Mouse (Mus musculus) v-Abl transformed pro-B cells (cell line): Measurements from ENCODE around the gene Rbm4b.

Experiments used
- in situ Hi-C, 2 experiments: fragments of 400-800 bp; cut with MboI; formaldehyde crosslinking; loops; one replicate each; pipeline ENCODE4 v1.15.1; 2025; ENCODE audit not compliant: unreplicated experiment in 2 of 2

Rbm4b gene

GRCm38 (mm10) chr19:4756193-4756911, at the start of gene Rbm4b:
Rbm4b (plus strand) TSS chr19:4756497.
- in situ Hi-C loops, result loop anchor here (5.0 to 10.0 kb wide), 3 partner anchors 151 to 246 kb away; partner anchors contain the start of genes Bbs1 (in 1 of the 2) and Mrpl11 (in 1 of the 2)

- in situ Hi-C loops, result no loop called here
These were observed 47.5 kb upstream of the Rbm4b start for GRCm38 (mm10) chr19:4708765-4709164.

GRCm38 (mm10) chr19:4711098-4711600, 45.1 kb upstream of the Rbm4b start, which contains the start of gene Sptbn2:
Sptbn2 (plus strand) TSS chr19:4711167.
- in situ Hi-C loops, result no loop called here

GRCm38 (mm10) chr19:4711601-4712155, 44.6 kb upstream of the Rbm4b start:
- in situ Hi-C loops, result no loop called here

GRCm38 (mm10) chr19:4712156-4712780, 44.0 kb upstream of the Rbm4b start:
- in situ Hi-C loops, result no loop called here

- in situ Hi-C loops, result no loop called here
These were observed 43.3 kb upstream of the Rbm4b start for GRCm38 (mm10) chr19:4712781-4713526.

GRCm38 (mm10) chr19:4713886-4714285, 42.4 kb upstream of the Rbm4b start:
- in situ Hi-C loops, result no loop called here

GRCm38 (mm10) chr19:4716756-4717155, 39.5 kb upstream of the Rbm4b start:
- in situ Hi-C loops, result no loop called here

- in situ Hi-C loops, result no loop called here
These were observed 39.0 kb upstream of the Rbm4b start for GRCm38 (mm10) chr19:4717281-4717680.

- in situ Hi-C loops, result no loop called here
These were observed 37.6 kb upstream of the Rbm4b start for GRCm38 (mm10) chr19:4718716-4719115.

- in situ Hi-C loops, result no loop called here
These were observed 36.9 kb upstream of the Rbm4b start for GRCm38 (mm10) chr19:4719351-4719764.

GRCm38 (mm10) chr19:4720112-4720511, 36.2 kb upstream of the Rbm4b start:
- in situ Hi-C loops, result no loop called here

GRCm38 (mm10) chr19:4720671-4721244, 35.5 kb upstream of the Rbm4b start:
- in situ Hi-C loops, result no loop called here

GRCm38 (mm10) chr19:4729186-4729585, 27.1 kb upstream of the Rbm4b start:
- in situ Hi-C loops, result no loop called here

- in situ Hi-C loops, result no loop called here
These were observed 23.2 kb upstream of the Rbm4b start for GRCm38 (mm10) chr19:4733052-4733451.

GRCm38 (mm10) chr19:4737866-4738265, 18.4 kb upstream of the Rbm4b start:
- in situ Hi-C loops, result no loop called here

GRCm38 (mm10) chr19:4739053-4739452, 17.2 kb upstream of the Rbm4b start:
- in situ Hi-C loops, result no loop called here

GRCm38 (mm10) chr19:4739762-4740161, 16.5 kb upstream of the Rbm4b start:
- in situ Hi-C loops, result loop anchor here (5.0 kb wide), 2 partner anchors 107 to 242 kb away; partner anchors contain the start of gene 2010003K11Rik (in 2 of the 2)

GRCm38 (mm10) chr19:4741482-4741881, 14.8 kb upstream of the Rbm4b start:
- in situ Hi-C loops, result loop anchor here (5.0 kb wide), 2 partner anchors 109 to 244 kb away; partner anchors contain the start of gene 2010003K11Rik (in 2 of the 2)

GRCm38 (mm10) chr19:4742229-4742628, 14.1 kb upstream of the Rbm4b start:
- in situ Hi-C loops, result loop anchor here (5.0 kb wide), 2 partner anchors 110 to 245 kb away; partner anchors contain the start of gene 2010003K11Rik (in 2 of the 2)
